Mouse (Mus musculus): ENCODE measurements around the gene Add2. TPM values are rescaled to one million over a fixed set of nuclear protein-coding genes. Genes with fewer than 3 reads are reported as not detected.
A peak's percentile ranks its signal among the peaks of the same experiment; 100 is the strongest.

Gene Add2
- total RNA-seq, 1 experiment from 2014 or later, result 31.6 TPM

DNA sequence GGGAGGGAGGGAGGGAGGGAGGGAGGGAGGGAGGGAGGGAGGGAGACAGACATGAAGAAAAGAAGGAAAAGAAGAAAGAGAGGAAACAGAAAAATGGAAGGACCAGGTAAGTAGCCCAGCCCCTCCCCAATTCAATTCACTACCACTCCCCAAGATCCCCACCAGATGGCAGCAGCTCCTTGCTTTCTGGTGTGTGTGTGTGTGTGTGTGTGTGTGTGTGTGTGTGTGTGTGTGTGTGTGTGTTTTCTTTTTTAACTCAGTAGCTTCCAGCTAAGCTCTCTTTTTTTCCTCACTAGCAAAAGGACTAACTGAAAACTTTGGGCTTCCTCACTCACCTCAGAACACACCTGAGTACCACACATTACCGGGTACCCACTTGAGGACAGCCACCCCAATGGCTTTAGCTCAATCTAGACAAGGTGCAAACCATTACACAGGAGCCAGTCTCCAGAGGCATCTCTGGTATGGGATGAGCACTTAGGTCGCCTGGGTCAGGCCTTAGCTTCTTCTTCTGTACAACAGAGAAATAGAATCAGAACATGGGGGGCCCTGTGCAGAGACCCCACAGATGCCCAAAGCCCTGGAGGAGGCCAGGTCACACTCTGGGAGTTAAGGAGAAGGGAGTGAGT, 98.6 kb downstream of the Add2 start:
- ATAC-seq (replicated peaks; ENCODE audit: low read depth, poor library complexity, severe bottlenecking), result no peak

DNA sequence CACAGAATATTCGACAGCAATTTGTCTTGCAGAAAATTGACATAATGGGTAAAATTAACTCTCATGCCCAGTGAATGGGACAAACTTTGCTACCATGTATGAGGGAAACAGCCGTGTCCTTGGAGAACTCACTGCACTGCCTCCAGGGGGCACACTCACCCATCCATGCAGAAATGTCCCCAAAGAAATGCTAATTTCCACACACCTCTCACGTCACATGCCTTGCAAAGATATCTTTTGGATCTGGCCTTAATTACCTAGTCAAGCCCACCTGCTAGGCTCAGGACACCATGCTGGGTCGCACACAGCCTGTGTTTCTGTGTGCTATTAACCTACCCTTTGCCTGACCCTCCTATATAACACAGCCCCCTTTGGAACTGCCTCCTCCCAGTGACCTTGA, 100.0 kb downstream of the Add2 start:
- ATAC-seq (replicated peaks; ENCODE audit: low read depth, poor library complexity, severe bottlenecking), result peak; percentile 51; the same call in 1 of the 2 replicates

DNA sequence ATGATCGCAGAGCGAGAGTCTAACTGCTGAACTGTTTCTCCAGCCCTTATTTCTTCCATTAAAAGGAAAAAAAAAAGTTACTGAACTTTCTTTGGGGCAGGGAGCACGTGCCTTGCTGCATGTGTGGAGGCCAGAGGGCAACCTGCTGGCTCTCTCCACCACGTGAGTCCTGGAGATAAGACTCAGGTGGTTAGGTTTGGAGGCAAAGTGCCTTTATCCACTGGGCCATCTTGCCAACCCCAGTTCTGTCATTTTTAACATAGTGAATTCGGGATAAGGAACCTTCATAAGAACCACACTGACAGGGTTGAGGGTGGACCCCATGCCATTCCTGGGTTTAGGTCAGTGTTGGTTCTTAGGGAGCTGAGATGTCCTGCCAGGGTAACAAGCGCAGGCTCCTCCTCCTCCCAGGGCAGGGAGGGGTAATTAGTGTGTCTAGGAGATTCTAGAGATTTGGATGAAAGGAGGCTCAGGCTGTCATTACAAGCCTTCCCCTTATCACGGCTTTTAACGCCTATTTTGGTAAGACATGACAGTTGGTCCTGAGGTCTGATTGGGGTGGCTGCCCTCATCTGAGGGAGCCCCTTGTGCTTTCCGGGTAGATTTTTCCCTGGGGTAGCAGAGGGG, 101.5 kb downstream of the Add2 start:
- ATAC-seq (replicated peaks; ENCODE audit: low read depth, poor library complexity, severe bottlenecking), result peak; percentile 48

- peak; percentile 53; the same call in 1 of the 2 replicates for ATAC-seq (replicated peaks; ENCODE audit: low read depth, poor library complexity, severe bottlenecking)
Observed at GRCm38 (mm10) chr6:86133882-86134281, 105.4 kb downstream of the Add2 start.

DNA sequence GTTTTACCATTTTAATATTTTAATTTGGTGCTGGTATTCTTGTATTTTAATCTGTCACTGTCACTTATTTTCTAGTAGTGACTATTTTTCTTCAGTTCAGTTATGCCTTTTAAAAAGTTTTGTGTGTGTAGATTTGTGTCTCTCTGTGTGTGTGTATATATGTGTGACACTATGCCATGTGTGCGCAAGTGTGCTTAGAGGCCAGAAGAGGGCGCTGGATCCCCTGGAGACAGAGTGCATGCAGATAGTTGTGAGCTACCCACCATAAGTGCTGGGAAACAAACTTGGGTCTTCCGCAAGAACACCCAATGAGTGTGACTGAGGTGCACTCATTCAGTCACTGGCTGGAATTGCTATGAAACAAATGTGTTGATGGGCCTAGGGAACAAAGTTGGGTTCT, 107.7 kb downstream of the Add2 start:
- ATAC-seq (replicated peaks; ENCODE audit: low read depth, poor library complexity, severe bottlenecking), result no peak

GRCm38 (mm10) chr6:86141284-86141683, 112.8 kb downstream of the Add2 start:
- no peak for ATAC-seq (replicated peaks; ENCODE audit: low read depth, poor library complexity, severe bottlenecking)

DNA sequence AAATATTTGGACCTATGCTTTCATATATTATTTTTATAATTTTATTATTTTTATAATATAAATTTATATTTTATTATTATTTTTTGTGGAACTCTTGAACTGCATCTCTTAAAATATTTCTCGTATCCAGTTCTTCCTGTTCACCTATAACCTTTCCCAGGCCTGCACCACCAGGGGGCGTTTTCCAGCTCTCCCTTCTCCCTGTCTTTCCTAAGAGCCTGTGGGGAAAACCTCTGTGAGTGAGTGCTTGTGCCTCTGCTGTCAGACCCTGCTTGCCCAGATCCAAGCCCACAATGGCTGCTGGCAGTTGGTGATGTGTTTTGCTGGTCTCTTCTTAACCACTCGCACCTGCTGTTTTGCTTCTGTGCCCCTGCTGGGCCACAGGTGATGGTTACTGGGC, 113.3 kb downstream of the Add2 start:
- ATAC-seq (replicated peaks; ENCODE audit: low read depth, poor library complexity, severe bottlenecking), result 0 out of 2 replicates have a peak, but pooled peaks have one; percentile 47

- no peak for ATAC-seq (replicated peaks; ENCODE audit: low read depth, poor library complexity, severe bottlenecking)
Observed at GRCm38 (mm10) chr6:86144986-86145385, 116.5 kb downstream of the Add2 start.

DNA sequence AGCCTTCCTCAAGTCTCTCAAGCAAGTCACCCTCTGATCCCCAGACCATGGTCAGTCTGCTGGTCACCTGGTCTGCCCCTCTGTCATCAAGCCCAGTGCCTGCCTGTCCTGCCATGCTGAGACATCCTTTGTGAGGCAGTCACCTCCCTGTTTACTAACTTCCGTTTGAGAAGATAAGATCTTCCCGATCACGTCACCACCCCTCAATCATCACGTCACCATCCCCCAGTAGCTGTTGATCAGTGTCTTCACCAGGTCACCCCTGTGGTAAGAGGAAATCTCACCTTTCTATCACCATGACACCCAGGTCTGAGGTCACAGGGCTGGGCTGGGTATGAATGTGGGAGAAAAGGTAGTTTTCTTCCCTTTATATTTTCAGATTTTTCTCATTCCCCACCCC, 120.0 kb downstream of the Add2 start:
- no peak for ATAC-seq (replicated peaks; ENCODE audit: low read depth, poor library complexity, severe bottlenecking)

- no peak for ATAC-seq (replicated peaks; ENCODE audit: low read depth, poor library complexity, severe bottlenecking)
Observed at GRCm38 (mm10) chr6:86149001-86149400, 120.5 kb downstream of the Add2 start.

- no peak for ATAC-seq (replicated peaks; ENCODE audit: low read depth, poor library complexity, severe bottlenecking)
Observed at GRCm38 (mm10) chr6:86152676-86153075, 124.2 kb downstream of the Add2 start.

GRCm38 (mm10) chr6:86153436-86153990, 125.0 kb downstream of the Add2 start:
- ATAC-seq (replicated peaks; ENCODE audit: low read depth, poor library complexity, severe bottlenecking), result no peak

- no peak for ATAC-seq (replicated peaks; ENCODE audit: low read depth, poor library complexity, severe bottlenecking)
Observed at GRCm38 (mm10) chr6:86154006-86154405, 125.5 kb downstream of the Add2 start.

DNA sequence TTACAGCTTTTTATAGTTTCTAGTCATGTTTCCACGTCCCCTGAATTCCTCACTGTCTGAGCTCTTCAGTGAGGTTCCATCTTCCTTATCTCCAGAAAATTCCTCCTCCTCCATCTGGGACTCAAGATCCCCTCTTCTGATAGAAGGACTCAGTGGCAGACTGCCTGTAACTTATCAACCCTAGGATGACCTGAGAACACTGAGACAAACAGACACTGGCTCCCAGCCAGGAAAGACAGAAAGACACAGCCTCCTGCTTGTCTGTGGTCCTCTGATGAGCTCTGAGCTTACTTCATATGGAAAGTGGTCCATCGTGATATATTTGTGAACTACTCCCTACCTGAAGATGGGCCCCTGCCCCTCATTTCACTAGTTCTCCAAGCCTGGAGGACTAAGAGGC, 126.0 kb downstream of the Add2 start:
- ATAC-seq (replicated peaks; ENCODE audit: low read depth, poor library complexity, severe bottlenecking), result no peak

GRCm38 (mm10) chr6:86157253-86158234, 129.1 kb downstream of the Add2 start:
- no peak for ATAC-seq (replicated peaks; ENCODE audit: low read depth, poor library complexity, severe bottlenecking)

GRCm38 (mm10) chr6:86160878-86161277, 132.4 kb downstream of the Add2 start:
- ATAC-seq (replicated peaks; ENCODE audit: low read depth, poor library complexity, severe bottlenecking), result no peak

DNA sequence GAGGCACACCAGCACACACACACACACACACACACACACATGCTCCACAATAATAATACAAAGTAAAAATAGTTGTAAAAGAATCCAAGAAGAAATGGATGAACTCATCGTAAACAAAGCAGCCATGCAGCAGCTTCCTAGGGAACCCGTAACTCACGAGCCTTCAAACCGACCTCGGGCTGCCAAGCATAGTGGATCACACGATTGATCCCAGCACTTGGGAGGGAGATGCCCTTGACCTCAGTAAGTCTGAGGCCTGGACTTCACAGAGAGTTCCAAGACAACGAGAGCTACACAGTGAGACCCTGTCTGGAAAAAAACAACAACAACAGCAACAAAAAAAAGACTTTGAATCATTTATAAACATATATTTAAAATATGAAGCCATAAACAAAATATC, 133.1 kb downstream of the Add2 start:
- ATAC-seq (replicated peaks; ENCODE audit: low read depth, poor library complexity, severe bottlenecking), result no peak

- ATAC-seq (replicated peaks; ENCODE audit: low read depth, poor library complexity, severe bottlenecking), result no peak
Observed at GRCm38 (mm10) chr6:86164028-86164427, 135.5 kb downstream of the Add2 start.

GRCm38 (mm10) chr6:86166426-86166825, 137.9 kb downstream of the Add2 start:
- ATAC-seq (replicated peaks; ENCODE audit: low read depth, poor library complexity, severe bottlenecking), result no peak

DNA sequence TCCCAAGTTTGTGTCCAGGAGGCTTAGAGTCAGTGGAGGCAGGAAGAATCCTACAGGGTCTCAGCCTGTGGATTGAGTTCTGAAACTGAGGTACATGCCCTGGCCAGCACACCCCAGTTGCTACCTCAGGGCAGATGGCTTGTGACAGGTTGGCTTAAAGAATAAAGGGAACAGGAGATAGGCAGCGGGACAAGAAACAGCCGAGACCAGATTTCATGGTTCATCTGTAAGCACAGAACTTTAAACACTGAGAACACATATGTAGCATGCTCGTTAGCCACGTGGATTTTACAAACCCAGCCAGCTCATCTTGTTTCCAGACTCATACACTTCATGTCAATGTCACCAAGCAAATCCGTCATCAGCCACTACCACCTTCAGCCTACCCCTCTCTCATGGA, 139.4 kb downstream of the Add2 start:
- no peak for ATAC-seq (replicated peaks; ENCODE audit: low read depth, poor library complexity, severe bottlenecking)

DNA sequence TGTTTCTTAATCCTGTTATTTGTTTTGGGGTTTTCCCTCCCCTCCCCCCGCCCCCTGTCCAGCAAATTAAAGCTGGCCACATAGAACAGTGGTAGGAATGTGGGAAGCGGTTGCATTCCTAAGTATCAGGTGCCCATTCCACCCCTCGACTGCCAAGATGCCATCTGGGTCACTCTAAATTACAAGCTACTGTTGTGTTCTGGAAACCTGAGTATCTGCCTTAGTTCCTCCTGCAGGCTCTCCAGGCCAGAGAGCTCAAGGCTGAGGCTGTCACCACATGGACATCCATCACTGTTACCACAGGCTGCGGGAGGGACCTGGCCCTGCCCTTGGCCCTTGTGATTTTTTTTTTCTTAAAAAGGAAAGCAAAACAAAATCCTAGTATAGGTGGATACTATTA, 140.7 kb downstream of the Add2 start:
- no peak for ATAC-seq (replicated peaks; ENCODE audit: low read depth, poor library complexity, severe bottlenecking)

Data from common myeloid progenitor, adult 5-6 weeks (primary cell).